Mouse (Mus musculus): ENCODE measurements at regions not wholly inside any gene's neighbourhood (a gene's known extent, or its start where the extent isn't known, plus 50 kb on each side); places are given as distances from the start of the nearest gene placed in this dataset.

DNA sequence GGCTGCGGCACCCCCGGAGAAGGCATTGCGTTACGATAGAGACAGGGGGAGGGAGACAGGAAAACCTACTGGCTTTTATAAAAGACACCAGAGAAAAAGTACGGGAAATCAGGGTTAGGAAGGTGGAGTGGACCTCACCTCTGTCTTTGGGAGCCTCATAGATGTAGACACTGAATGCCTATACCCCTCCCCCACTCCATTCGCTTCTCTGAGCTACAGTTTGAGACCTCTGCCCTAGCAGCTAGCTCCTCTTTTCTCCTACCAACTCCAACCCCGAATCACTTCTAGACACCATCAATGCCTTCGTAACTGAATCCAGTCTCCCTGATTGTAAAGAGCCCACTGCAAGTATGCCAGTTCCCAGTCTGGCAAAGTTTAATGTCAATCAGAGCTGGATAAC lies 118.5 kb downstream of the Slc38a6 start:
- intact Hi-C loops (cut with DNase I), result loop anchor here (5.0 kb wide), 1 partner anchor 198 kb away; no protein-coding TSS in a partner anchor
- DNase-seq, result no peak

DNA sequence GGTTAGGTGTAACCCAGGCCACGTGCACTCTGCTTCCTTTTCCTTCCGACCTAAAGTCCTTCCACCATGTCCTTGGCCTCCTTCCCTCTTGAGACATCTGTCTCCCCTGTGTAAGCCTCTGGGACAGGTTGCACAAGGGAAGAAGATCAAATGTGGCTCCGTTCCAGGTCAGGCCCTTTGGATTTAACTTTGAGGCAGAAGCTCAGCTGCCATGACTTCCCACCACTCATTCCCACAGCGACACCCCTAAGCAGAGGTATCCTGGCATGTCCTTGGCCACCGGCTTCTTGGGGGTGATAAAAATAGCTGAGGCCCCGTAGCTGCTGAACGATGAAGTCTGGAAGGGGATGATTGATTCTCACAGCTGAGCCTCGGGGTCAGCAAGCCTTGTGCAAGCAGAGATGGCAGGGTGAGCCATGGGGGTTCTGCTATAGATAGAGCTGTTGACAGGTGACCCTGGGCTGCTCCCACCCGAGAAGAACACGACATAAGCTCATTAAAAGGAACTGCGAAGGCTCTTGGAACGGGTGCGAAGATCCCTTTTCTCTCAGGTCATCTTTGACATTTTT lies 117.4 kb downstream of the Slc38a6 start:
- intact Hi-C loops (cut with DNase I), result no loop called here
- DNase-seq, result no peak

Data from heart, postnatal 36 days (tissue).